Mouse (Mus musculus): ENCODE results near the gene Trove2.

The Trove2 gene

GRCm38 (mm10) chr1:143776446-143777411 is at the start of gene Trove2, which contains the start of gene Uchl5:
Gene Trove2 (minus strand): TSS chr1:143777068.
Gene Uchl5 (plus strand): TSS chr1:143777272.
- peak; percentile 98 to 99 for DNase-seq

DNA sequence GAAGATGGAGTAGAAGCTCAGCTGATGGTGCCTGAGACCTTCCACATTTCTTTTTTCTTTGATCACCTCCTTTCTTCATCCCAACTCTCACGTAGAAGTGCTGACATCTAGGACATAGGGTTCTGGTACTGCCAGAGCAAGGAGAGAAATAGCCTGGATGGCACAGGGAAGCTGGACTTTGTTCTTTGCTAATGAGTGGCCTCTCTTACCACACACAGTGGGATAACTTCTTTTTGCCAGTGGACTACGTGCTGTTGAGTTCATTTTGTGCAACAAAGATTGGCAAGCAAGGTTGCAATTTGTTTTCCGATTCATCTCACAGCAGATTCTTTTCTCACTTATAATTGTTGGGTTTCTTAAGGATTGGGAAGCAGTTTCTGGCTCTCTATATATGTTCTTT is 45.8 kb upstream of the Trove2 start:
- DNase-seq, result no peak

GRCm38 (mm10) chr1:143820096-143820877 is 43.4 kb upstream of the Trove2 start:
- DNase-seq, result no peak

DNA sequence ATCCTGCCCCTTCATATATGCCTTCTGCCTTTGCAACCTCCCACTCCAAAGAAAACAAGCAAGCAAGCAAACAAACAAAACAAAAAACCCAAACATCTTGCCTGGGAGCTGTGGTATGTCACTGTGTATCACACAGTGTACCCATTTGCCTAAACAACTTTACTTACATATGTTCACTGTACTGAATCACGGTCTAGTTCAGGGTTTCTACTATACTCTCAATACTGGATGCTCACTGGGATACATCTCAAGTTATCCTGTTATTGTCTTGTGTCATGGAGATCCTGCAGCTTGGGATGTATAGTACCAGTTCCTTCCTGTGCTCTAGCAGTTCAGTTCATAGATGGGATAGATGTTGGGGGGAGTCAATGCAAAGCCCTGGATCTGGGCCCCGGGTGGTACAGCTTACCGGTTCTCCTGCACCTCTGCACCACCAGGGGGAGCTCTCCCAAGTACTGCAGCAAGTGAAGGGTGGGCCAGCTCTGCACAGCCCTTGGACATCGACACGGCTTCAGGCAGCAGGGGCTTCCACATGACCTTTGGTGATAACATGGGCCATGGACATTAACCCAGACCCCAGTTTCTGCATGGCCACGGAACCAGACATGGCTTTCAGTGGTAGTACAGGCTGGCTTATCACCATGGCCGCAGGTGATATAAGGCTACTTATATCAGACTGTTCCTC is 37.0 kb upstream of the Trove2 start:
- DNase-seq, result peak; percentile 81 to 92

- DNase-seq, result no peak
Measured at GRCm38 (mm10) chr1:143809062-143809461, 32.2 kb upstream of the Trove2 start.

GRCm38 (mm10) chr1:143803537-143803936 is 26.7 kb upstream of the Trove2 start:
- no peak for DNase-seq

- peak; percentile 39 to 58 for DNase-seq
Measured at GRCm38 (mm10) chr1:143788584-143789227, 11.8 kb upstream of the Trove2 start.

DNA sequence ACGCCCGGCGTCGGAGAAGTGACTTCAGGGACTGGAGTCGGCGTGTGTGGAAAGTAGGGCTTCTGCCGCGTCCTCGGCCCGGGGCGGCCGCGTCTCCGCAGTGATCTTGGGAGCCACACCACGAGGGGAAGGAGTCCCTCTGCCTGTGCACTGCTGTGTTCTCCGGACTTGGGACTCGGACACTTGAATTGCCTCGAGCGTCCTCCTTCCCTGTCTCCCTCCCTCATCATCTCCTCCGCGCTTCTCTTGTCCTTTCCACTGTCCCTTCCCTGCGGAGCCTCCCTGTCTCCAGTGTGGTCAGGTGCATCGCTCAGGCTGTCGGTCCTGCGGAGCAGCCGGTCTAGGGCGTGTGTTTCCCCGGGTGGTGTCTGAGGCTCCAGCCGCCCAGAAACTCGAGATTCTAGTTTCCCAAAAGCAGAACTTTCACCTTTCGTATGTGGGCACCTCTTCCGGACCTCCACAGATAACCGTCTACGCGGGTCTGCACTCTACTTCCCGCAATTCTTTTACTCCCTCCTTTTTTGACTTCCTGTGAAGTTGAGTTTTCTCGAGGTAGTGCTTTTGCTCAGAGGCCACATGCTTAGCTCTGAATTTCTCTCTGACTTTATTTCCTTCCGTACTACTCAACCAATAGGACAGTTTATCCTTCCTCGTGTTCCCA is 820 bp upstream of the Trove2 start:
- DNase-seq, result peak; percentile 23 to 45

DNA sequence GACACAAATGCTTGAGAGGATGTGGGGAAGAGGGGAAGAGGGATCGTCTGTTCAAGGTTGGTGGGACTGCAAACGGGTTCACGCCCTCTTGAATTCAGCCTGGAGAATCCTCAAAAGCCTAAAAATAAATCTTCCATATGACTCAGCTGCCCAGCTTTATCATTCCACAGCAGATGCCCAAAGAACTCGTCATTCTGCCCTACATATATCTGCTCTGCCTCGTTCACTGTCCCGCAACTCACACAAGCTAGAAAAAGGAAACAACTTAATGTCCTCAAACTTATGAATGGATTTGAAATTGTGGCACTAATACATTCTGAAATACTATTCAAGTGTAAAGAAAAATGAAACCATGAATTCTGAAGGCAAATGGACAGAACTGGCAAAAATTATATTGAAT is 3.0 kb downstream of the Trove2 start:
- no peak for DNase-seq

DNA sequence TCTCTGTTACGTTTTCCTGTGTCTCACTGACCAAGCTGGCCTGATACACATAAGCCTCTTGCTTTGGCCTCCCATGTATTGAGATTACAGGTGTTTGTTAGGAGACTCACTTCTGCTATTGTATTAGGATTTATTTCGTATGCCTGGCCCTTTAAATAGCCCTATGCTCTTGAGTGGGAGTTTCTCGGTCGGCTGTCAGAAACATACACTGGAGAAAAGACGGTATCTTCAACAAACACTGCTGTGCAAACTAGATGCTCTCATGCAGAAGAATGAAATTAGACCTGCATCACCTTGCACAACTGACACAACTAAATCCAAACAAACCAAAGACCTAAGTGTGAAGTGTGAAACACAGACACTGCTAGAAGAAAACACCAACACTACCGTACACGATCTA is 3.8 kb downstream of the Trove2 start:
- DNase-seq, result no peak

- DNase-seq, result peak; percentile 6 to 53
Measured at GRCm38 (mm10) chr1:143770444-143771109, 6.3 kb downstream of the Trove2 start.

- DNase-seq, result no peak
Measured at GRCm38 (mm10) chr1:143766238-143766637, 10.6 kb downstream of the Trove2 start.

GRCm38 (mm10) chr1:143765801-143766200 is 11.1 kb downstream of the Trove2 start:
- no peak for DNase-seq

- DNase-seq, result no peak
Measured at GRCm38 (mm10) chr1:143764443-143764842, 12.4 kb downstream of the Trove2 start.

DNA sequence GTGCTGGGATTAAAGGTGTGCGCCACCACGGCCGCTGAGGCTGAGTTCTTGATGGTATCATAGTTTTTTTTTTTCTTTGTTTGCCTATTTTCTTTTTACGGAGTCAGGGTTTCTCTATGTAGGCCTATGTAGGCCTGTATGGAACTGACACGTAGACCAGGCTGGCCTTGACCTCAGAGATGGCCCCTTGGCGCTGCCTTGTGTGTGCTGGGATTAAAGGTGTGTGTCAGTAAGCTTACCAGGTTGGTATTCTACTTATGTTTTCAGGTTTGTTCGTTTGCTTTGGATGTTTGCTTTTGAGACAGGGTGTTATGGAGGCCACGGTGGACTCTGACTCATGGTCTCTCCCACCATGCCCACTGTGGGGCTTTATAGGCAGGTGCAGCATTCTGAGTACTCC is 14.7 kb downstream of the Trove2 start:
- no peak for DNase-seq

- DNase-seq, result no peak
Measured at GRCm38 (mm10) chr1:143745871-143746270, 31.0 kb downstream of the Trove2 start.

GRCm38 (mm10) chr1:143742186-143742585 is 34.7 kb downstream of the Trove2 start:
- no peak for DNase-seq

DNA sequence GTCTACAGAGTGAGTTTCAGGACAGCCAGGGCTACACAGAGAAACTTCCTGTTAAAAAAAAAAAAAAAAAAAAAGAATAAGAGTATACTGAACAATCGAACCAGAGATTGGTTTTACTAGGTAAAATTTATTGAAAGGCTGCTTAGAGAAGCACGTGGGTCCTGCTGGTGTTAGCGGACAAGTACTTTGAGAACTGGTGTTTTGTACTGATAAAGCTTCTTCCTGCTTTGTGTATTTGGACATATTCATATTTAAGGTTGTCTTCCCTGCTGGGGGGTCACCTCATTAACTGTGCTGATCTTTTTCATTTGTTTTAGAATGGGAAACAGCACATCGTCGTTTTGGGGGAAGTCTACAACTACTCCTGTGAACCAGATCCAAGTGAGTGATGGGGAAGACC is 35.5 kb downstream of the Trove2 start:
- DNase-seq, result no peak

DNA sequence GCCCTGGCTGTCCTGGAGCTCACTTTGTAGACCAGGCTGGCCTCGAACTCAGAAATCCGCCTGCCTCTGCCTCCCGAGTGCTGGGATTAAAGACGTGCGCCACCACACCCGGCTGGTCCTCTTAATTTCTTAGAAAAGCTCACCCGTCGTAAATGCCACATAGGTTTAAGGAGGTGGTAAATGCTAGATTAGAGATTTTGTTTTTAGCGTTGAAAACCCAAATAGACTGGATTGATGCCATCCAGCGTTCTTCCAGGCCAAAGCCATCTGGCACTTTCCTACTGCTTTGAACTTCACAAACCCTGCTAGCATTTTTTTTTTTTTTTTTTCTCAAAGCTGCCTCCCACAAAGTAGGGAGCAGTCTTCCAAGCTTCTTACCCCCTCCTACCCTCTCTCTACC is 36.3 kb downstream of the Trove2 start:
- DNase-seq, result no peak

- peak; percentile 94 to 96 for DNase-seq
Measured at GRCm38 (mm10) chr1:143739361-143740350, 37.2 kb downstream of the Trove2 start.
